8 mouse cellular contexts compared by ENCODE assay signal in the genomic region with DNA sequence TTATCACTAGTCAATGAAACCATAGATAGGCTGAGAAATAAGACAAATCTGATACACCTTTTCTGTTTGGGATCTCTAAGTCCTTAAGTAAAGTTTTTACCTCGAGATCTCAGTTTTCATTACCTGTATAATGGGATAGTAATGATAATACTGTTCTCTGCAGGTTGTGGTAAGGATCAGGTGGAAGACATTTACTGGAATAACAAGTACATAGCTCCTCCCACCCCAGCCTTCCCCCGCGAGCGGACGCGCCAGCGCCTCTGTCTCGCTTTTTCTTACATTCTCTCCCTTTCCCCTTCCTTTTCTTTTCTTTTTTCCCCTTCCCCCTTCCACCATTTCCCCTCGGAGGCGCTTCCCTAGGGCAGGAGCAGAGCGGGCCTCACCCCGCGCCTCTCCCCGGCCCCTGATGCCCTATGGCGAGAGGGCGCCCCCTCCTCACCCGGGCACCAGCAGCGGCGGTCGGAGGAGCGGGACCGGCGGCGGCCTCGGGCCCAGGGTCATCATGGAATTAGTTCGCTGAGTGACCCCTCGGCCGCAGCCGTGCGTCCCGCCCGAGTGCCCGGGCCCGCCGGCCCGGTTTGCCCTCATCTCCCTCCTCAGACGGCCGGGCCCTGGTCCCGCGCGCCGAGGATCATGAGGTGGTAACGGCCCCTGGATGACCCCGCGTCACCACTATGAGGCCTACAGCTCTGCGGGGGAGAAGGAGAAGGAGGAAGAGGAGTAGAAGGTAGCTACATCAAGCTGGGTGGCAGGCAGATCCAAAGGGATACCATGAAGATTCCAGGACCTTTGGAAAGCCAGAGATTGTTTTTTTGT.
A peak's percentile ranks its signal among the peaks of the same experiment; 100 is the strongest.
DNase-seq lines count a peak whose midpoint lies in the region; ATAC-seq and TF ChIP-seq lines count a peak whose summit lies in the region.

No protein-coding gene starts in this region.

- intact Hi-C loops in left cerebral cortex, postnatal 25 days (cut with DNase I) = no loop called here

- peak overlapping the region; percentile 46 for H3K9ac ChIP-seq in heart, embryonic 15.5 days
- peak overlapping the region; percentile 47 for H3K9ac ChIP-seq in midbrain, embryonic 12.5 days (replicated peaks)

- no peaks in the 10 kb centered on the region for H3K9me3 ChIP-seq in heart, embryonic 15.5 days (replicated peaks)
- H3K9me3 ChIP-seq in hindbrain, embryonic 10.5 days = no peaks in the 10 kb centered on the region
- H3K9me3 ChIP-seq in midbrain, embryonic 12.5 days = no peaks in the 10 kb centered on the region

- WGBS in heart, embryonic 15.5 days = 4% methylated on average over 46 of the region's 46 CpGs
- 2% methylated on average over 46 of the region's 46 CpGs for WGBS in hindbrain, embryonic 10.5 days
- 2% methylated on average over 46 of the region's 46 CpGs for WGBS in midbrain, embryonic 12.5 days

- H3K27me3 ChIP-seq in heart, embryonic 15.5 days = no peaks in the 10 kb centered on the region
- H3K27me3 ChIP-seq in hindbrain, embryonic 10.5 days (ENCODE audit: insufficient read depth, poor library complexity, severe bottlenecking) = peaks cover 10% of the 10 kb centered on the region; the same call in 1 of the 2 replicates
- peaks cover 13% of the 10 kb centered on the region for H3K27me3 ChIP-seq in midbrain, embryonic 12.5 days

- peaks cover 2% of the 10 kb centered on the region; the same call in 1 of the 2 replicates for H3K4me1 ChIP-seq in heart, embryonic 15.5 days (replicated peaks)
- H3K4me1 ChIP-seq in cortical plate, adult 2 months (ENCODE audit: control insufficient read depth, insufficient read depth, low read length) = peaks cover 2% of the 10 kb centered on the region
- H3K4me1 ChIP-seq in hindbrain, embryonic 10.5 days (replicated peaks) = no peaks in the 10 kb centered on the region; the same call in 1 of the 2 replicates
- H3K4me1 ChIP-seq in midbrain, embryonic 12.5 days = no peaks in the 10 kb centered on the region

- no peak for TF ChIP-seq POLR2A in cortical plate, adult 2 months (IDR thresholded peaks at IDR 0.05; ENCODE audit: extremely low read depth, insufficient read depth, low read length)

- TF ChIP-seq CTCF in cortical plate, adult 2 months (IDR thresholded peaks at IDR 0.05; ENCODE audit: extremely low read depth, insufficient read depth, low read length) = no peak

- peak overlapping the region; percentile 75 for H3K4me2 ChIP-seq in heart, embryonic 15.5 days
- H3K4me2 ChIP-seq in midbrain, embryonic 12.5 days (replicated peaks) = peak overlapping the region; percentile 65

- no peaks in the 10 kb centered on the region for H3K36me3 ChIP-seq in heart, embryonic 15.5 days
- H3K36me3 ChIP-seq in hindbrain, embryonic 10.5 days = no peaks in the 10 kb centered on the region
- H3K36me3 ChIP-seq in midbrain, embryonic 12.5 days = no peaks in the 10 kb centered on the region

- H3K4me3 ChIP-seq in heart, embryonic 15.5 days = peak overlapping the region; percentile 51
- H3K4me3 ChIP-seq in cortical plate, adult 2 months (ENCODE audit: insufficient read depth, low read length) = peak overlapping the region; percentile 29; the same call in 1 of the 2 replicates
- peak overlapping the region; percentile 59 for H3K4me3 ChIP-seq in hindbrain, embryonic 10.5 days
- H3K4me3 ChIP-seq in midbrain, embryonic 12.5 days = peak overlapping the region; percentile 47

- ATAC-seq in heart, embryonic 15.5 days (replicated peaks; ENCODE audit: insufficient number of reproducible peaks, insufficient read depth, low FRiP score, low read depth) = no peak
- ATAC-seq in midbrain, embryonic 12.5 days (ENCODE audit: low FRiP score, low read depth) = peak; percentile 80
- ATAC-seq in activated CD4-positive, CD25-positive, alpha-beta regulatory T cell, adult 4 months = no peak
- ATAC-seq in monocyte, adult 5-6 weeks (replicated peaks; ENCODE audit: insufficient number of reproducible peaks, low FRiP score, low TSS enrichment, poor library complexity, severe bottlenecking) = no peak

- DNase-seq in heart, adult 8-10 months (ENCODE audit: low spot score) = no peak
- DNase-seq in hindbrain, embryonic 10.5 days (ENCODE audit: low spot score) = peak; percentile 35
- DNase-seq in left cerebral cortex, postnatal 25 days (ENCODE audit: low spot score in 2 of 2) = no peak

- H3K27ac ChIP-seq in heart, embryonic 15.5 days = no peak overlapping the region
- no peak overlapping the region for H3K27ac ChIP-seq in cortical plate, adult 2 months (ENCODE audit: insufficient read depth, low read length)
- H3K27ac ChIP-seq in hindbrain, embryonic 10.5 days = peak overlapping the region; percentile 76
- no peak overlapping the region for H3K27ac ChIP-seq in midbrain, embryonic 12.5 days (replicated peaks)
